Mouse (Mus musculus): ENCODE results near the gene Gpatch1.
"Not testable (repeated sequence)": the region's sequence is repeated elsewhere in the genome, so short reads cannot be mapped to it uniquely, and the experiment has no call there.

Gene Gpatch1

GRCm38 (mm10) chr7:35237935-35238334 lies 80.3 kb downstream of the Gpatch1 start:
- DNase-seq (ENCODE audit: low read depth, low spot score) = not testable (repeated sequence)

- DNase-seq (ENCODE audit: low read depth, low spot score) = peak; percentile 40
These were observed 82.9 kb downstream of the Gpatch1 start for GRCm38 (mm10) chr7:35235308-35235707.

GRCm38 (mm10) chr7:35234361-35235245 lies 83.6 kb downstream of the Gpatch1 start:
- peak; percentile 95 for DNase-seq (ENCODE audit: low read depth, low spot score)

GRCm38 (mm10) chr7:35233861-35234260 lies 84.4 kb downstream of the Gpatch1 start:
- DNase-seq (ENCODE audit: low read depth, low spot score) = no peak

GRCm38 (mm10) chr7:35232796-35233455 lies 85.3 kb downstream of the Gpatch1 start:
- DNase-seq (ENCODE audit: low read depth, low spot score) = no peak

GRCm38 (mm10) chr7:35230333-35230732 lies 87.9 kb downstream of the Gpatch1 start:
- DNase-seq (ENCODE audit: low read depth, low spot score) = no peak
